Mouse (Mus musculus) limb, embryonic 14.5 days (tissue): ENCODE measurements at regions not wholly inside any gene's neighbourhood (a gene's known extent, or its start where the extent isn't known, plus 50 kb on each side); places are given as distances from the start of the nearest gene placed in this dataset.

ENCODE experiments used
- ATAC-seq: fragments of 200-750 bp; cut with Nextera tagmentation; 2 replicates; pipeline ENCODE4 v1.8.0; 2017; ENCODE audit warnings: low read depth, moderate number of reproducible peaks, moderate TSS enrichment; ENCODE audit not compliant: low FRiP score
- DNase-seq: peaks from one replicate; pipeline ENCODE4 v3.0.0-alpha.2; 2015; ENCODE audit warnings: low spot score
- H3K27ac ChIP-seq: fragments of 300-500 bp; sonication (generic); replicated peaks from 2 replicates; pipeline ENCODE4 v1.5.1; 2014; ENCODE audit warnings: low read depth, mild to moderate bottlenecking, low read length, moderate library complexity, mixed read lengths
- H3K27me3 ChIP-seq: fragments of 300-500 bp; sonication (generic); 2 replicates; pipeline ENCODE4 v1.6.1; 2014; ENCODE audit warnings: low read length, mixed read lengths; ENCODE audit not compliant: control insufficient read depth, insufficient read depth
- H3K36me3 ChIP-seq: fragments of 300-500 bp; sonication (generic); 2 replicates; pipeline ENCODE4 v1.6.1; 2014; ENCODE audit warnings: mild to moderate bottlenecking, low read length, moderate library complexity, mixed read lengths; ENCODE audit not compliant: control insufficient read depth, insufficient read depth
- H3K4me1 ChIP-seq: fragments of 300-500 bp; sonication (generic); 2 replicates; pipeline ENCODE4 v1.6.1; 2014; ENCODE audit warnings: antibody characterized with exemption, low read length, mixed read lengths; ENCODE audit not compliant: control insufficient read depth, insufficient read depth
- H3K4me2 ChIP-seq: fragments of 300-500 bp; sonication (generic); replicated peaks from 2 replicates; pipeline ENCODE4 v1.6.1; 2014; ENCODE audit warnings: low read depth, mild to moderate bottlenecking, low read length, moderate library complexity; ENCODE audit not compliant: severe bottlenecking
- H3K4me3 ChIP-seq: fragments of 300-500 bp; sonication (generic); replicated peaks from 2 replicates; pipeline ENCODE4 v1.5.1; 2014; ENCODE audit warnings: low read length
- H3K9ac ChIP-seq: fragments of 300-500 bp; sonication (generic); 2 replicates; pipeline ENCODE4 v1.6.1; 2014; ENCODE audit warnings: mild to moderate bottlenecking, low read depth, low read length, moderate library complexity; ENCODE audit not compliant: severe bottlenecking
- H3K9me3 ChIP-seq: fragments of 300-500 bp; sonication (generic); 2 replicates; pipeline ENCODE4 v1.6.1; 2016; ENCODE audit warnings: low read length; ENCODE audit not compliant: control insufficient read depth
- POLR2A ChIP-seq: fragments of 200-500 bp; IDR thresholded peaks from 2 replicates; pipeline ENCODE4 v1.8.0; 2012; ENCODE audit warnings: inconsistent platforms, mild to moderate bottlenecking, moderate library complexity, borderline replicate concordance; ENCODE audit not compliant: insufficient read depth, insufficient read length; ENCODE audit errors: extremely low read depth
- WGBS: fragments of 180-500 bp; shearing (Covaris S2); extraction: QIAGEN DNeasy Blood & Tissue Kit; methylation state at CpG from one replicate; pipeline ENCODE4 v1.1.7; 2014; 5-methylcytosine and 5-hydroxymethylcytosine counted together

DNA sequence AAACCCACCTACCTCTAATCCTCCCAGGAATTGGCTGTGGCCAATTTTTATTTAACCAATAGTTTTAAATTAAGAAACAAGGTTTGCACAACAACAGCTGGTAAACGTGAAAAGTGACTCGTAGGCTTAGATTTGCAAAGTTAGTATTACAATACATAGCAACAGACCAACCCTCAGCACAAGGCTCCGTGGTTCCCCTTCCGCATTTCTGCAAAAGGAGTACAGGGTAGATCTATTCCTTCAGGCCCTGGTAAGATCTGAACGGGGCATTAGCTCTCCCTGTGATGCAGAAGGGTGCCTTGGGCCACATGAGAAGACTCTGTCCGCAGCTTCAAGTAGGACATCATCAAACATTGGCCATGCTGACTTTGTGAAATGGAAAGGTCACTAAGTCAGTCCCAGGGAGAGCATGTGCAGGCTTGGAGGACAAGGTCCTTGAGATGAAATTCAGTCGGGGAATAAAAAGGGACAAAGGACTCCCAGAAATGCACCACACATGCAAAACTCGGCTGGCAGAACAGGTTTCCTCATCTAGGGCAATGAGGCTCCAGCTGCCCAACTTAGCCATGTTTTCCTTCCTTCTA lies 75.0 kb upstream of the Armc2 start:
- Histone ChIP-seq H3K4me1 (peaks cover 32% of the 10 kb centered on the region), H3K4me3 (no peak overlapping the region), H3K9ac (no peak overlapping the region), H3K4me2 (no peak overlapping the region), H3K9me3 (no peaks in the 10 kb centered on the region), H3K27me3 (no peaks in the 10 kb centered on the region), H3K36me3 (no peaks in the 10 kb centered on the region), H3K27ac (no peak overlapping the region)
- TF ChIP-seq POLR2A, result no peak
- no peak for DNase-seq
- 86% methylated on average over 8 of the region's 8 CpGs for WGBS
- ATAC-seq, result no peak

DNA sequence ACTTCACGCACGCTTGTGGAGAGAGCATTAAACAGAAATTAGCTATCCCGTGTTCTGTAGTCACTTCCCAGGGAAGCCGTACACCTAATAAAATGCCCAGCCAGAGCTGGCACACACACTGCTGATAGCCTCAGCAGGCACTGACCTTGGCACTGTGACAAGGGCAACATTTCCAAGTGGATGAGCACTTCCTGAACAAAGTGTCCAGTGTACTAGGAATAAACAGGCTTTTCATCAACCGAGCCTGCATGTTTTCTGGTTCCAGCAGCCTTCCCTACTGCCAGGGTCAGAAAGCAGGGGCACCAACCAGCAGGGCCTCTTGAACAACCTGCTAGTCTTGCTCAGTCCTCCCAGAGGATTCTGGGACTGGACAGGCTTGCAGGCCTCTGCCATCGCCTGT lies 74.3 kb upstream of the Armc2 start:
- Histone ChIP-seq H3K4me1 (peaks cover 35% of the 10 kb centered on the region), H3K9ac (no peak overlapping the region), H3K27me3 (no peaks in the 10 kb centered on the region), H3K36me3 (no peaks in the 10 kb centered on the region), H3K27ac (no peak overlapping the region), H3K9me3 (no peaks in the 10 kb centered on the region), H3K4me2 (no peak overlapping the region), H3K4me3 (no peak overlapping the region)
- 36% methylated on average over 6 of the region's 6 CpGs for WGBS
- no peak for ATAC-seq
- peak; percentile 42 for DNase-seq
- TF ChIP-seq POLR2A, result no peak

GRCm38 (mm10) chr10:42091546-42092168 lies 73.4 kb upstream of the Armc2 start:
- H3K4me2 ChIP-seq, result no peak overlapping the region
- H3K36me3 ChIP-seq, result no peaks in the 10 kb centered on the region
- H3K9ac ChIP-seq, result no peak overlapping the region
- DNase-seq, result no peak
- no peak overlapping the region for H3K27ac ChIP-seq
- H3K27me3 ChIP-seq, result no peaks in the 10 kb centered on the region
- no peak overlapping the region for H3K4me3 ChIP-seq
- no peak for ATAC-seq
- peaks cover 35% of the 10 kb centered on the region for H3K4me1 ChIP-seq
- no peaks in the 10 kb centered on the region for H3K9me3 ChIP-seq
- TF ChIP-seq POLR2A, result no peak
- 69% methylated on average over 11 of the region's 11 CpGs for WGBS

- Histone ChIP-seq H3K4me2 (no peak overlapping the region), H3K4me1 (peaks cover 35% of the 10 kb centered on the region), H3K9me3 (no peaks in the 10 kb centered on the region), H3K9ac (no peak overlapping the region), H3K27me3 (no peaks in the 10 kb centered on the region), H3K4me3 (no peak overlapping the region), H3K27ac (no peak overlapping the region), H3K36me3 (no peaks in the 10 kb centered on the region)
- 94% methylated on average over 7 of the region's 7 CpGs for WGBS
- ATAC-seq, result no peak
- no peak for TF ChIP-seq POLR2A
- no peak for DNase-seq
Observed at GRCm38 (mm10) chr10:42090806-42091205, 72.6 kb upstream of the Armc2 start.

DNA sequence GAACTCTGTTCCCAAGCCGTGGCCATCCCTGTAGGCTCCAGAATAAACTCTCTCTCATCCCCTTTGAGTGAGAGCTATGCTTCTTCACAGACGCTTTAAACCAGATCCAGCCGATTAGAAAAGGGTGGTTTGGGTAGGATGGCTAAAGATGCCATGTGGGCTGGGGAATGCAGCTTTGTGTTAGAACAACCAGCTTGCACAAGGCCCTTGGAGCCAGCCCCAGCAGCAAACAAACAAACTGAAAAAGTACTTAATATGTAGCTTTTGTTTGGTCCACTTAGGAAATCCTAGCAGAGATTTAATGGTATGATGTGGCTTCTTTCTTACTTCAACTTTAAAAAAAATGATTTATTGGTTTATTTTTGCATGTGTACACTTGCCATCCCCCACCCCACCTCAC lies 71.9 kb upstream of the Armc2 start:
- H3K9me3 ChIP-seq, result no peaks in the 10 kb centered on the region; the same call in 1 of the 2 replicates
- no peak for ATAC-seq
- no peak for DNase-seq
- H3K4me3 ChIP-seq, result no peak overlapping the region
- no peak overlapping the region for H3K4me2 ChIP-seq
- 43% methylated on average over 3 of the region's 3 CpGs for WGBS
- H3K36me3 ChIP-seq, result no peaks in the 10 kb centered on the region
- H3K27ac ChIP-seq, result peak overlapping the region; percentile 66
- H3K27me3 ChIP-seq, result no peaks in the 10 kb centered on the region
- TF ChIP-seq POLR2A, result no peak
- H3K4me1 ChIP-seq, result peaks cover 35% of the 10 kb centered on the region
- H3K9ac ChIP-seq, result no peak overlapping the region
